Comparison of ENCODE assay signal across 21 mouse cellular contexts in genomic region chr7:102048524-102048923, GRCm38 (mm10). TPM values are rescaled to one million over a fixed set of nuclear protein-coding genes. Genes with fewer than 3 reads are reported as not detected.
DNase-seq lines count a peak whose midpoint lies in the region; ATAC-seq and TF ChIP-seq lines count a peak whose summit lies in the region.
"Not testable (repeated sequence)": the region's sequence is repeated elsewhere in the genome, so short reads cannot be mapped to it uniquely, and the experiment has no call there.
"Had no signal": no experiment of that assay in that cellular context is flagged by ENCODE, and none has a peak within 500 bp of the region (broad histone marks: within the 10 kb centered on the region; RNA-seq: fewer than 3 reads in every experiment).

No protein-coding gene starts in this region.

- intact Hi-C loops in gastrocnemius, adult 2 months (cut with DNase I) = not testable (repeated sequence)

- not testable (repeated sequence) for H3K4me3 ChIP-seq in E14TG2a.4 (replicated peaks; ENCODE audit: low read length); gastrocnemius, adult 2 months; intestine, postnatal 0 days (ENCODE audit: low read depth, low read length); liver, embryonic 14.5 days (ENCODE audit: insufficient read depth in 1 of 2, low read depth in 2 of 2, low read length in 2 of 2); midbrain, postnatal 0 days (ENCODE audit: low read depth, low read length)

- not testable (repeated sequence) for TF ChIP-seq EP300 in liver, embryonic 14.5 days (IDR thresholded peaks at IDR 0.05; ENCODE audit: low read depth)

- H3K27ac ChIP-seq in gastrocnemius, adult 2 months; intestine, postnatal 0 days (ENCODE audit: low read depth, low read length); liver, embryonic 14.5 days; midbrain, postnatal 0 days (ENCODE audit: low read depth, low read length): not testable (repeated sequence)

- H3K9ac ChIP-seq in intestine, postnatal 0 days (ENCODE audit: low read depth, low read length); liver, embryonic 14.5 days (replicated peaks); midbrain, postnatal 0 days (replicated peaks; ENCODE audit: low read length, poor library complexity, severe bottlenecking): not testable (repeated sequence)

- H3K9me3 ChIP-seq in E14TG2a.4 (ENCODE audit: low read length); intestine, postnatal 0 days (ENCODE audit: control insufficient read depth); liver, embryonic 14.5 days (ENCODE audit: control insufficient read depth, low read length); midbrain, postnatal 0 days (ENCODE audit: low read length): not testable (repeated sequence)

- H3K4me2 ChIP-seq in intestine, postnatal 0 days (replicated peaks; ENCODE audit: low read depth); liver, embryonic 14.5 days (ENCODE audit: low read depth); midbrain, postnatal 0 days (ENCODE audit: low read depth, low read length, poor library complexity, severe bottlenecking): not testable (repeated sequence)

- not testable (repeated sequence) for H3K27me3 ChIP-seq in E14TG2a.4 (ENCODE audit: insufficient read depth, low read length); intestine, postnatal 0 days (replicated peaks; ENCODE audit: control insufficient read depth, insufficient read depth, low read length); liver, embryonic 14.5 days (ENCODE audit: control insufficient read depth, insufficient read depth, low read length); midbrain, postnatal 0 days (ENCODE audit: insufficient read depth, low read length)

- TF ChIP-seq CTCF in E14TG2a.4 (conservative IDR thresholded peaks at IDR 0.05; ENCODE audit: low read length) = peak; percentile 23; the same call in 1 of the 2 replicates
- peak; percentile 58 for TF ChIP-seq CTCF in gastrocnemius, adult 2 months (IDR thresholded peaks at IDR 0.05)
- TF ChIP-seq CTCF in intestine, postnatal 0 days (IDR thresholded peaks at IDR 0.05; ENCODE audit: low read depth) = peak; percentile 61
- peak; percentile 62 for TF ChIP-seq CTCF in liver, embryonic 14.5 days (IDR thresholded peaks at IDR 0.05; ENCODE audit: low read depth)
- TF ChIP-seq CTCF in midbrain, postnatal 0 days (IDR thresholded peaks at IDR 0.05) = peak; percentile 37

- ATAC-seq in intestine, postnatal 0 days; liver, embryonic 14.5 days (ENCODE audit: insufficient read depth); midbrain, postnatal 0 days (ENCODE audit: low FRiP score): not testable (repeated sequence)

- H3K4me1 ChIP-seq in E14TG2a.4 (replicated peaks; ENCODE audit: low read depth, low read length); intestine, postnatal 0 days (replicated peaks; ENCODE audit: control insufficient read depth, insufficient read depth, low read length); liver, embryonic 14.5 days (replicated peaks; ENCODE audit: control insufficient read depth in 2 of 2, insufficient read depth in 2 of 2, low read length in 1 of 2); midbrain, postnatal 0 days (ENCODE audit: insufficient read depth, low read length): not testable (repeated sequence)

- DNase-seq in 416B (ENCODE audit: low read depth) = peak; percentile 56
- DNase-seq in T-cell, adult 2 months (ENCODE audit: low spot score) = peak; percentile 11
- DNase-seq in gastrocnemius, adult 2 months; liver, embryonic 14.5 days (ENCODE audit: low read depth in 3 of 3, low spot score in 3 of 3); midbrain, postnatal 0 days (ENCODE audit: low spot score): not testable (repeated sequence)

- H3K36me3 ChIP-seq in E14TG2a.4 (ENCODE audit: insufficient read depth, low read length) = peaks cover 31% of the 10 kb centered on the region
- H3K36me3 ChIP-seq in intestine, postnatal 0 days (ENCODE audit: control insufficient read depth, insufficient read depth); liver, embryonic 14.5 days (replicated peaks; ENCODE audit: control insufficient read depth, insufficient read depth, low read depth); midbrain, postnatal 0 days (ENCODE audit: insufficient read depth, low read length): not testable (repeated sequence)

RNA-seq across cellular contexts. Expression of gene Rnf121, which starts 16.7 kb away (rescaled TPM):
- total RNA-seq in gastrocnemius, adult 2 months (2021) = 10 to 100 TPM; 23.3 to 25.7 TPM
- 21.9 and 22.3 TPM in 2 replicates for polyA plus RNA-seq in intestine, postnatal 0 days (2015; fragmentation: Nextera tagmentation; extraction: Ambion mirVana)
- polyA plus RNA-seq in liver, embryonic 14.5 days (2012; rRNA removed) = 10.9 and 16.9 TPM in 2 replicates
- polyA plus RNA-seq in liver, embryonic 14.5 days (2014; fragmentation: Nextera tagmentation; extraction: Ambion mirVana) = 10.0 and 10.5 TPM in 2 replicates
- 31.3 and 40.7 TPM in 2 replicates for total RNA-seq in midbrain, postnatal 0 days (2014; rRNA removed)
- polyA plus RNA-seq in midbrain, postnatal 0 days (2015; fragmentation: Nextera tagmentation; extraction: Ambion mirVana) = 22.0 and 23.4 TPM in 2 replicates

RNA-seq across cellular contexts. Expression of gene Xndc1, which starts 16.8 kb away (rescaled TPM):
- total RNA-seq in gastrocnemius, adult 2 months (2021) = 1 to 10 TPM; 4.4 to 6.5 TPM
- polyA plus RNA-seq in intestine, postnatal 0 days (2015; fragmentation: Nextera tagmentation; extraction: Ambion mirVana) = 4.4 and 6.1 TPM in 2 replicates
- polyA plus RNA-seq in liver, embryonic 14.5 days (2012; rRNA removed) = 14.7 and 16.0 TPM in 2 replicates
- polyA plus RNA-seq in liver, embryonic 14.5 days (2014; fragmentation: Nextera tagmentation; extraction: Ambion mirVana) = 5.4 and 6.3 TPM in 2 replicates
- total RNA-seq in midbrain, postnatal 0 days (2014; rRNA removed) = 17.3 and 18.0 TPM in 2 replicates
- 14.6 and 15.5 TPM in 2 replicates for polyA plus RNA-seq in midbrain, postnatal 0 days (2015; fragmentation: Nextera tagmentation; extraction: Ambion mirVana)

RNA-seq across cellular contexts. Expression of gene Xntrpc, which starts 17.0 kb away (rescaled TPM):
- 1 to 10 TPM in 1 of 2 experiments, under 1 TPM in 1; 0.50 to 1.2 TPM for total RNA-seq in gastrocnemius, adult 2 months (2021)
- polyA plus RNA-seq in intestine, postnatal 0 days (2015; fragmentation: Nextera tagmentation; extraction: Ambion mirVana) = 0.16 TPM in 1 of 2 replicates, not detected in the other
- polyA plus RNA-seq in liver, embryonic 14.5 days (2012; rRNA removed) = 1.1 and 1.5 TPM in 2 replicates
- 0.20 and 0.36 TPM in 2 replicates for polyA plus RNA-seq in liver, embryonic 14.5 days (2014; fragmentation: Nextera tagmentation; extraction: Ambion mirVana)
- 2.1 and 2.2 TPM in 2 replicates for total RNA-seq in midbrain, postnatal 0 days (2014; rRNA removed)
- 0.22 and 0.60 TPM in 2 replicates for polyA plus RNA-seq in midbrain, postnatal 0 days (2015; fragmentation: Nextera tagmentation; extraction: Ambion mirVana)
- polyA plus RNA-seq: macrophage had no signal

RNA-seq across cellular contexts. Expression of gene Il18bp, which starts 30.0 kb away (rescaled TPM):
- total RNA-seq in gastrocnemius, adult 2 months (2021) = 1 to 10 TPM; 1.9 to 2.3 TPM
- 5.2 and 5.8 TPM in 2 replicates for polyA plus RNA-seq in intestine, postnatal 0 days (2015; fragmentation: Nextera tagmentation; extraction: Ambion mirVana)
- polyA plus RNA-seq in liver, embryonic 14.5 days (2012; rRNA removed) = 12.7 and 14.8 TPM in 2 replicates
- 15.0 and 15.9 TPM in 2 replicates for polyA plus RNA-seq in liver, embryonic 14.5 days (2014; fragmentation: Nextera tagmentation; extraction: Ambion mirVana)
- total RNA-seq in midbrain, postnatal 0 days (2014; rRNA removed) = 7.7 and 12.9 TPM in 2 replicates
- polyA plus RNA-seq in midbrain, postnatal 0 days (2015; fragmentation: Nextera tagmentation; extraction: Ambion mirVana) = 3.1 and 4.2 TPM in 2 replicates

RNA-seq across cellular contexts. Expression of gene Trpc2, which starts 34.4 kb away (rescaled TPM):
- 1 to 10 TPM in 1 of 2 experiments, under 1 TPM in 1; 0.10 to 1.3 TPM for total RNA-seq in gastrocnemius, adult 2 months (2021)
- polyA plus RNA-seq in intestine, postnatal 0 days (2015; fragmentation: Nextera tagmentation; extraction: Ambion mirVana) = 0.05 TPM in 1 of 2 replicates, not detected in the other
- polyA plus RNA-seq in liver, embryonic 14.5 days (2012; rRNA removed) = 0.12 TPM in 1 of 2 replicates, not detected in the other
- polyA plus RNA-seq in liver, embryonic 14.5 days (2014; fragmentation: Nextera tagmentation; extraction: Ambion mirVana) = not detected in 2 replicates
- total RNA-seq in midbrain, postnatal 0 days (2014; rRNA removed) = 0.24 TPM in 1 of 2 replicates, not detected in the other
- 0.43 TPM in 1 of 2 replicates, not detected in the other for polyA plus RNA-seq in midbrain, postnatal 0 days (2015; fragmentation: Nextera tagmentation; extraction: Ambion mirVana)
- total RNA-seq: adrenal gland, adult 18-20 months had no signal
- polyA plus RNA-seq: C2C12; embryonic facial prominence, embryonic 11.5 days; forebrain, embryonic 10.5 days; G1E; heart, embryonic 14.5 days; intestine, embryonic 14.5 days; limb, embryonic 12.5 days; liver, embryonic 12.5 days; lung, embryonic 15.5 days; midbrain, embryonic 10.5 days; midbrain, embryonic 16.5 days; stomach, embryonic 15.5 days had no signal
